Mouse (Mus musculus) testis, adult 2 months (tissue): ENCODE data around the gene Arhgap29. TPM values are rescaled to one million over a fixed set of nuclear protein-coding genes. Genes with fewer than 3 reads are reported as not detected.
A peak's percentile ranks its signal among the peaks of the same experiment; 100 is the strongest.

Experiments
- H3K27ac ChIP-seq: fragments of 200-500 bp; 2 replicates; pipeline ENCODE4 v1.5.1; 2012; ENCODE audit warnings: low read depth, low read length; ENCODE audit not compliant: control insufficient read depth, insufficient read depth
- H3K27me3 ChIP-seq: fragments of 200-500 bp; 2 replicates; pipeline ENCODE4 v1.6.1; 2012; ENCODE audit warnings: mild to moderate bottlenecking, low read length, moderate library complexity; ENCODE audit not compliant: control insufficient read depth, insufficient read depth
- H3K36me3 ChIP-seq: fragments of 200-500 bp; 2 replicates; pipeline ENCODE4 v1.6.1; 2012; ENCODE audit warnings: mild to moderate bottlenecking, low read length; ENCODE audit not compliant: control insufficient read depth, insufficient read depth
- H3K4me1 ChIP-seq: fragments of 200-500 bp; 2 replicates; pipeline ENCODE4 v1.6.1; 2012; ENCODE audit warnings: low read length; ENCODE audit not compliant: control insufficient read depth, insufficient read depth
- H3K4me3 ChIP-seq: fragments of 200-500 bp; 2 replicates; pipeline ENCODE4 v1.5.1; 2012; ENCODE audit warnings: low read depth, mild to moderate bottlenecking, low read length, moderate library complexity, mixed read lengths; ENCODE audit not compliant: control insufficient read depth
- CTCF ChIP-seq: fragments of 200-500 bp; IDR thresholded peaks from 2 replicates; pipeline ENCODE4 v1.5.1; 2012; ENCODE audit warnings: low read depth, mild to moderate bottlenecking, inconsistent platforms, low read length, moderate library complexity; ENCODE audit not compliant: control insufficient read depth, insufficient read depth, insufficient replicate concordance
- POLR2A ChIP-seq: fragments of 200-500 bp; IDR thresholded peaks from 2 replicates; pipeline ENCODE4 v1.6.1; 2012; ENCODE audit warnings: low read depth, mild to moderate bottlenecking, inconsistent platforms, low read length, moderate library complexity; ENCODE audit not compliant: control insufficient read depth
- polyA plus RNA-seq: library from polyadenylated mRNA; depleted of rRNA; stranded (reverse); fragments of >200 nt; gene quantifications from 2 replicates; pipeline ENCODE4 v1.2.3, GENCODE M21; 2012

The Arhgap29 gene
- polyA plus RNA-seq, 1 experiment = 78.3 TPM

DNA sequence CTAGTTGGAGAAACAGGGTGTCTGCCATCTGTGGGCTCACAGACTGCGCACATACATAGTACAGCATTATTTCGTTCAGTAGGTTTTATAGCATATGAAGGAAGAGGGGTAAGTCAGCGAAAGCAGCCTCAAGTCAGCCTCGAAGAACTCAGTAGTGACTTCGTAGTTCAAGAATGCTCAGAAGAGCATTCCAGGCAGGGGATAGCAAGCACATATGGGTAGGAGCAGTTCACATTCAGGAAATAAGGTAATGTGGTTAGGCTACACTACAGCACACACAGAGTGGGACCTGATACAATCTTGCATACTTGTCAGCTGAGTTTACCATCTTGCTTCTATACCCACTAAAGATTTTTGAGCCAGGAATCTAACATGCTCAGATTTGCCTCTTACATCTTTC lies 58.0 kb downstream of the Arhgap29 start:
- no peak overlapping the region for H3K4me3 ChIP-seq
- H3K4me1 ChIP-seq = no peaks in the 10 kb centered on the region
- no peaks in the 10 kb centered on the region for H3K27me3 ChIP-seq
- TF ChIP-seq POLR2A = no peak
- no peak overlapping the region for H3K27ac ChIP-seq
- H3K36me3 ChIP-seq = peaks cover 10% of the 10 kb centered on the region

- TF ChIP-seq POLR2A = no peak
- no peak for TF ChIP-seq CTCF
Measured at GRCm38 (mm10) chr3:122012464-122012863, 60.1 kb downstream of the Arhgap29 start.

GRCm38 (mm10) chr3:122018421-122018820 lies 66.1 kb downstream of the Arhgap29 start:
- H3K4me1 ChIP-seq = no peaks in the 10 kb centered on the region
- no peaks in the 10 kb centered on the region for H3K27me3 ChIP-seq
- H3K36me3 ChIP-seq = peaks cover 2% of the 10 kb centered on the region
- H3K27ac ChIP-seq = no peak overlapping the region
- H3K4me3 ChIP-seq = no peak overlapping the region
- no peak for TF ChIP-seq POLR2A
- no peak for TF ChIP-seq CTCF

More at GRCm38 (mm10) chr3:122012464-122012863, 60.1 kb downstream of the Arhgap29 start:
- H3K36me3 ChIP-seq = peaks cover 7% of the 10 kb centered on the region
- H3K27me3 ChIP-seq = no peaks in the 10 kb centered on the region
- H3K4me3 ChIP-seq = no peak overlapping the region
- no peaks in the 10 kb centered on the region for H3K4me1 ChIP-seq
- no peak overlapping the region for H3K27ac ChIP-seq

DNA sequence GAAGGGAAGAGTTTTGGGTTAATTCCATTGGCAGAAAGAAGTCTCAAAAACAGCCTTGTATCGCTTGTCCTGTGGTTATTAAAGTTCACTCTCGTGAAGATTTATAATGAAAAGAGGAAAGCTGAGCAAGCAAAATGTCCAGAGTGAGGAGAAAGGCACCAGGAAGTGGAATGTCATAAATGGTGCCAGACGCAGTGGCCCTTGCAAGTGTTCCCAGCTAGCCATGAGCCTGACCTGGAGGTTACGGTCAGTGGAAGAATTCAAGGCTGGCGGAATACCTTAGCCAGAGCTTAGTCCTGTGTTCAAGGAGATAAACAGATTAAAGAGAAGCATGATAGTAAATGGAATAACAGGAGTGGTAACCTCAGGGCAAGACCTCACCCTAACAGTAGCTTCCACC lies 66.8 kb downstream of the Arhgap29 start:
- H3K27me3 ChIP-seq = no peaks in the 10 kb centered on the region
- no peak overlapping the region for H3K27ac ChIP-seq
- no peak overlapping the region for H3K4me3 ChIP-seq
- H3K36me3 ChIP-seq = no peaks in the 10 kb centered on the region; the same call in 1 of the 2 replicates
- no peak for TF ChIP-seq POLR2A
- no peak for TF ChIP-seq CTCF
- H3K4me1 ChIP-seq = no peaks in the 10 kb centered on the region

- Histone ChIP-seq H3K27me3 (no peaks in the 10 kb centered on the region), H3K27ac (no peak overlapping the region), H3K36me3 (no peaks in the 10 kb centered on the region), H3K4me3 (no peak overlapping the region), H3K4me1 (no peaks in the 10 kb centered on the region)
- TF ChIP-seq CTCF = no peak
- TF ChIP-seq POLR2A = no peak
Measured at GRCm38 (mm10) chr3:122021029-122021652, 68.8 kb downstream of the Arhgap29 start.

DNA sequence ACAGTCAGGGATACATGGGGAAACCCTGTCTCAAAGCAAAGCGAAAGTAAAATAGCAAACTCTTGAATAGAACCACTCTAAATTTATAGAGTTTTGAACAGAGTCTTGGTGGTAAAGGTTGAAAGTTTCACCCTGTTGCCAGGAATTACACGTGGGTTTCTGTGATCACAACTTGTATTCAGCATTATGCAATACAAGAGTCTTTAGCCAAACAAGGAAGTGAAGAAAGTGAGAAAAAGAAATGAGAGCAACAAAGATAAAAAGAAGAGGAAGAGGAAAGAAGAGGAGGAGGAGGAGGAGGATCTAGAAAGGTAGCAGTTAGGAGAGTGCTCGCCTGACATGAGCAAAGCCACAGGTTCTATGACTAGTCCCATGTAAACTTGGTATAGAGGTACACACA lies 70.0 kb downstream of the Arhgap29 start:
- Histone ChIP-seq H3K36me3 (no peaks in the 10 kb centered on the region), H3K27me3 (no peaks in the 10 kb centered on the region), H3K27ac (no peak overlapping the region), H3K4me1 (no peaks in the 10 kb centered on the region), H3K4me3 (no peak overlapping the region)
- no peak for TF ChIP-seq POLR2A
- no peak for TF ChIP-seq CTCF

DNA sequence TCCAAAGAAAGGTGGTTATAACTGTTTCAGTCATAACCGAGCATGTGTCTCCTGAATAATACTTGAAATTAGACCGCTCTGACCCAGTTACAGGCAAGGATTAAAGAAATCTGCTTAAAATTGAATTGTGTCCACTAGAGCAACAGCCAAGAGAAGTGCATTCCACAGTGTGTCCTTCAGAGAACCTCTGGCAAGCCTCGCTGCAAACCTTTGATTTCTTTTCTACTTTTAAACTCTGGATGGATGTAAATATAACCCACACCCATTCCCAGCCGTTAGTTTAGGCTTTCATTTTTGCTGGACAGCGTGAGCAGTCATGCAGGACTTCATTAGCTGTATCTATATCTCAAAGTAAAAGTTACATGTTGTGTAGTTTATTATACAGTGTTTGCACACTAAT lies 74.3 kb downstream of the Arhgap29 start:
- Histone ChIP-seq H3K27me3 (no peaks in the 10 kb centered on the region), H3K4me1 (peaks cover 2% of the 10 kb centered on the region; the same call in 1 of the 2 replicates), H3K27ac (peak overlapping the region; percentile 42; the same call in 1 of the 2 replicates), H3K36me3 (no peaks in the 10 kb centered on the region), H3K4me3 (no peak overlapping the region)
- TF ChIP-seq CTCF (no peak), POLR2A (no peak)

- H3K4me3 ChIP-seq = no peak overlapping the region
- H3K27me3 ChIP-seq = no peaks in the 10 kb centered on the region
- H3K27ac ChIP-seq = peak overlapping the region; percentile 67
- H3K36me3 ChIP-seq = no peaks in the 10 kb centered on the region
- peaks cover 2% of the 10 kb centered on the region for H3K4me1 ChIP-seq
- TF ChIP-seq CTCF = no peak
- no peak for TF ChIP-seq POLR2A
Measured at GRCm38 (mm10) chr3:122027776-122028175, 75.4 kb downstream of the Arhgap29 start.
